31 mouse cellular contexts compared by ENCODE assay signal in the genomic region with DNA sequence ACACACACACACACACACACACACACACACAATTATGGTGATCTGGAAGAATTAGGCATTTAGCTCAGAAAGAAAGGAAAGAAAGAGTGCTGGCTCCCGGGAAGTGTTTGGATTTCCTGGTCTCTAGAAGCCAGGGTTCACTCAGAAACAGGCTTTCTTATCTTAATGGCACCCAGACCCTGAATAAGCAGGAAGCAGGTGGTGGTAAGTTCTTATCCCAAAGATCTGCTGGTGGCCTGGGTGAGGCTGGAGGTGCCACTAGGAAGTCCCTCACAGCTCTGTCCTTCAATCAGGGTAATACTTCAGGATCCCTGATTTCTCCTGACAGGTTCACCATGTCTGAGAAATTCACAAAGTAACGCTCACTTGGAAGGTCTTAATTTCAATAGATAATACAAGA. TPM values are rescaled to one million over a fixed set of nuclear protein-coding genes. Genes with fewer than 3 reads are reported as not detected.
DNase-seq lines count a peak whose midpoint lies in the region; ATAC-seq and TF ChIP-seq lines count a peak whose summit lies in the region.
"Had no signal": no experiment of that assay in that cellular context is flagged by ENCODE, and none has a peak within 500 bp of the region (broad histone marks: within the 10 kb centered on the region; RNA-seq: fewer than 3 reads in every experiment).

No protein-coding gene starts in this region.

- no peaks in the 10 kb centered on the region for H3K9me3 ChIP-seq in stomach, embryonic 15.5 days
- no peaks in the 10 kb centered on the region for H3K9me3 ChIP-seq in stomach, postnatal 0 days (ENCODE audit: control insufficient read depth, low read length)
- no peaks in the 10 kb centered on the region for H3K9me3 ChIP-seq in intestine, embryonic 16.5 days (ENCODE audit: control insufficient read depth, low read length)
- H3K9me3 ChIP-seq in midbrain, embryonic 11.5 days (ENCODE audit: control insufficient read depth, low read length): no peaks in the 10 kb centered on the region
- H3K9me3 ChIP-seq: embryonic facial prominence, embryonic 13.5 days; embryonic facial prominence, embryonic 15.5 days; forebrain, embryonic 10.5 days; forebrain, embryonic 13.5 days; forebrain, embryonic 15.5 days; G1E had no signal

- no peak for DNase-seq in stomach, postnatal 0 days (ENCODE audit: low spot score)
- DNase-seq in heart, adult 8-10 months (ENCODE audit: low spot score): no peak
- DNase-seq in adrenal gland, postnatal 14 days: no peak
- no peak for DNase-seq in midbrain, embryonic 11.5 days (ENCODE audit: low spot score, missing footprints)
- DNase-seq: adrenal gland, adult 8-10 months; adrenal gland, postnatal 25 days; B cell, adult 2 months; cerebellum, adult 11 months; cerebellum, adult 18-20 months; cerebellum, adult 8-10 months; cerebellum, adult 9-11 months; cerebellum, postnatal 14 days; cerebellum, postnatal 36 days; embryo, embryonic 11 days; forebrain, postnatal 0 days had no signal

- TF ChIP-seq EP300 in stomach, postnatal 0 days (optimal IDR thresholded peaks at IDR 0.05): no peak

- no peak overlapping the region for H3K4me3 ChIP-seq in stomach, embryonic 15.5 days (replicated peaks)
- no peak overlapping the region for H3K4me3 ChIP-seq in stomach, postnatal 0 days (ENCODE audit: low read depth, low read length)
- H3K4me3 ChIP-seq in intestine, embryonic 16.5 days (ENCODE audit: low read length): no peak overlapping the region
- H3K4me3 ChIP-seq in small intestine, adult 2 months (ENCODE audit: low read depth, low read length): no peak overlapping the region
- H3K4me3 ChIP-seq in midbrain, embryonic 11.5 days (ENCODE audit: low read depth, low read length): no peak overlapping the region
- H3K4me3 ChIP-seq: embryonic facial prominence, embryonic 13.5 days; embryonic facial prominence, embryonic 15.5 days; erythroblast, embryonic 14.5 days; forebrain, embryonic 10.5 days; forebrain, embryonic 13.5 days; forebrain, embryonic 15.5 days had no signal

- peaks cover 14% of the 10 kb centered on the region for H3K36me3 ChIP-seq in stomach, embryonic 15.5 days
- H3K36me3 ChIP-seq in stomach, postnatal 0 days (ENCODE audit: control insufficient read depth, insufficient read depth, low read length): peaks cover under 1% of the 10 kb centered on the region; the same call in 1 of the 2 replicates
- no peaks in the 10 kb centered on the region for H3K36me3 ChIP-seq in intestine, embryonic 16.5 days (ENCODE audit: control insufficient read depth, insufficient read depth, low read length)
- H3K36me3 ChIP-seq in small intestine, adult 2 months (ENCODE audit: control insufficient read depth, insufficient read depth, low read length): peaks cover 29% of the 10 kb centered on the region
- H3K36me3 ChIP-seq in midbrain, embryonic 11.5 days (ENCODE audit: control insufficient read depth, insufficient read depth, low read length): peaks cover 8% of the 10 kb centered on the region; the same call in 1 of the 2 replicates

- TF ChIP-seq POLR2A in small intestine, adult 2 months (IDR thresholded peaks at IDR 0.05; ENCODE audit: low read depth, low read length): no peak

- peak overlapping the region; percentile 40; the same call in 1 of the 2 replicates for H3K27ac ChIP-seq in stomach, embryonic 15.5 days
- no peak overlapping the region for H3K27ac ChIP-seq in stomach, postnatal 0 days (replicated peaks)
- H3K27ac ChIP-seq in intestine, embryonic 16.5 days (ENCODE audit: low read length): peak overlapping the region; percentile 70
- H3K27ac ChIP-seq in small intestine, adult 2 months (ENCODE audit: insufficient read depth, low read depth, low read length): peak overlapping the region; percentile 78
- no peak overlapping the region for H3K27ac ChIP-seq in midbrain, embryonic 11.5 days (ENCODE audit: low read depth, low read length)
- H3K27ac ChIP-seq: embryonic facial prominence, embryonic 13.5 days; embryonic facial prominence, embryonic 15.5 days; forebrain, embryonic 10.5 days; forebrain, embryonic 13.5 days; forebrain, embryonic 15.5 days had no signal

- H3K9ac ChIP-seq in stomach, embryonic 15.5 days: no peak overlapping the region
- H3K9ac ChIP-seq in stomach, postnatal 0 days (ENCODE audit: low read length): no peak overlapping the region; the same call in 1 of the 2 replicates
- no peak overlapping the region for H3K9ac ChIP-seq in intestine, embryonic 16.5 days (ENCODE audit: low read depth, low read length)
- H3K9ac ChIP-seq in midbrain, embryonic 11.5 days (ENCODE audit: low read length): no peak overlapping the region
- H3K9ac ChIP-seq: embryonic facial prominence, embryonic 13.5 days; embryonic facial prominence, embryonic 15.5 days; forebrain, embryonic 13.5 days; forebrain, embryonic 15.5 days; forebrain, postnatal 0 days had no signal

- 56% methylated on average over 2 of the region's 2 CpGs for WGBS in stomach, embryonic 15.5 days
- WGBS in stomach, postnatal 0 days: 48% methylated on average over 2 of the region's 2 CpGs
- 59% methylated on average over 2 of the region's 2 CpGs for WGBS in intestine, embryonic 16.5 days
- WGBS in small intestine, adult 2 months: 22% methylated on average over 2 of the region's 2 CpGs
- 79% methylated on average over 2 of the region's 2 CpGs for WGBS in midbrain, embryonic 11.5 days

- TF ChIP-seq CTCF in stomach, postnatal 0 days (IDR thresholded peaks at IDR 0.05; ENCODE audit: low read depth): no peak
- no peak for TF ChIP-seq CTCF in small intestine, adult 2 months (IDR thresholded peaks at IDR 0.05; ENCODE audit: extremely low read depth, insufficient read length, insufficient replicate concordance, low read depth, low read length)

- H3K4me2 ChIP-seq in stomach, embryonic 15.5 days: no peak overlapping the region
- H3K4me2 ChIP-seq in stomach, postnatal 0 days (replicated peaks; ENCODE audit: low read depth): no peak overlapping the region
- no peak overlapping the region for H3K4me2 ChIP-seq in intestine, embryonic 16.5 days (ENCODE audit: low read depth, low read length)
- no peak overlapping the region for H3K4me2 ChIP-seq in midbrain, embryonic 11.5 days
- H3K4me2 ChIP-seq: embryonic facial prominence, embryonic 13.5 days; embryonic facial prominence, embryonic 15.5 days; forebrain, embryonic 13.5 days; forebrain, embryonic 15.5 days had no signal

- no peak for ATAC-seq in stomach, embryonic 15.5 days (ENCODE audit: insufficient read depth, low FRiP score, low read depth)
- ATAC-seq in stomach, postnatal 0 days (ENCODE audit: low FRiP score, low TSS enrichment): no peak
- ATAC-seq in intestine, embryonic 16.5 days: peak; percentile 85
- no peak for ATAC-seq in midbrain, embryonic 11.5 days (ENCODE audit: low FRiP score)
- ATAC-seq: CD4-positive, CD25-positive, alpha-beta regulatory T cell, adult 4 months; forebrain, embryonic 13.5 days; forebrain, embryonic 15.5 days; forebrain, postnatal 0 days had no signal

- no peaks in the 10 kb centered on the region for H3K4me1 ChIP-seq in stomach, embryonic 15.5 days
- no peaks in the 10 kb centered on the region for H3K4me1 ChIP-seq in stomach, postnatal 0 days (replicated peaks; ENCODE audit: control insufficient read depth, insufficient read depth)
- peaks cover 3% of the 10 kb centered on the region for H3K4me1 ChIP-seq in intestine, embryonic 16.5 days (ENCODE audit: control insufficient read depth, insufficient read depth, low read length)
- H3K4me1 ChIP-seq in small intestine, adult 2 months (ENCODE audit: control insufficient read depth, insufficient read depth, insufficient read length, low read length): peaks cover 19% of the 10 kb centered on the region; the same call in 1 of the 2 replicates
- no peaks in the 10 kb centered on the region for H3K4me1 ChIP-seq in midbrain, embryonic 11.5 days (ENCODE audit: control insufficient read depth, insufficient read depth, low read length)
- H3K4me1 ChIP-seq: embryonic facial prominence, embryonic 15.5 days had no signal

- no peaks in the 10 kb centered on the region for H3K27me3 ChIP-seq in stomach, embryonic 15.5 days (replicated peaks)
- no peaks in the 10 kb centered on the region for H3K27me3 ChIP-seq in stomach, postnatal 0 days (ENCODE audit: control insufficient read depth, insufficient read depth, low read length)
- H3K27me3 ChIP-seq in intestine, embryonic 16.5 days (replicated peaks; ENCODE audit: control insufficient read depth, insufficient read depth, low read length): no peaks in the 10 kb centered on the region
- H3K27me3 ChIP-seq in small intestine, adult 2 months (ENCODE audit: control insufficient read depth, insufficient read depth, low read length): no peaks in the 10 kb centered on the region
- no peaks in the 10 kb centered on the region for H3K27me3 ChIP-seq in midbrain, embryonic 11.5 days (ENCODE audit: control insufficient read depth, insufficient read depth, low read length)
- H3K27me3 ChIP-seq: CH12.LX; embryonic facial prominence, embryonic 13.5 days; embryonic facial prominence, embryonic 15.5 days; forebrain, embryonic 13.5 days; forebrain, embryonic 15.5 days had no signal

RNA-seq across cellular contexts. Expression of a gene that starts 32.3 kb away (rescaled TPM):
- 68.4 and 76.6 TPM in 2 replicates for polyA plus RNA-seq in stomach, embryonic 15.5 days (2015; fragmentation: Nextera tagmentation; extraction: Ambion mirVana)
- polyA plus RNA-seq in stomach, postnatal 0 days (2015; fragmentation: Nextera tagmentation; extraction: Ambion mirVana): 57.1 and 59.6 TPM in 2 replicates
- 74.2 and 76.7 TPM in 2 replicates for polyA plus RNA-seq in intestine, embryonic 16.5 days (2015; fragmentation: Nextera tagmentation; extraction: Ambion mirVana)
- 1.7 and 4.0 TPM in 2 replicates for polyA plus RNA-seq in small intestine, adult 2 months (2012; rRNA removed)
- 10 to 100 TPM; 27.4 to 33.6 (median 29.4) TPM for total RNA-seq in heart, adult 8-10 months (2022)
- total RNA-seq in adrenal gland, postnatal 14 days (2021): 47.6 and 59.7 TPM in 2 replicates
- polyA plus RNA-seq in midbrain, embryonic 11.5 days (2014; fragmentation: Nextera tagmentation; extraction: Ambion mirVana): 125 and 131 TPM in 2 replicates

RNA-seq across cellular contexts. Expression of a gene that starts 44.1 kb away (rescaled TPM):
- polyA plus RNA-seq in stomach, embryonic 15.5 days (2015; fragmentation: Nextera tagmentation; extraction: Ambion mirVana): not detected in 2 replicates
- polyA plus RNA-seq in stomach, postnatal 0 days (2015; fragmentation: Nextera tagmentation; extraction: Ambion mirVana): 0.16 and 0.23 TPM in 2 replicates
- polyA plus RNA-seq in intestine, embryonic 16.5 days (2015; fragmentation: Nextera tagmentation; extraction: Ambion mirVana): not detected in 2 replicates
- polyA plus RNA-seq in small intestine, adult 2 months (2012; rRNA removed): 1.0 and 10.3 TPM in 2 replicates
- not detected for total RNA-seq in heart, adult 8-10 months (2022)
- not detected in 2 replicates for total RNA-seq in adrenal gland, postnatal 14 days (2021)
- not detected in 2 replicates for polyA plus RNA-seq in midbrain, embryonic 11.5 days (2014; fragmentation: Nextera tagmentation; extraction: Ambion mirVana)
- total RNA-seq: adrenal gland, adult 8-10 months; adrenal gland, postnatal 25 days; adrenal gland, postnatal 4 days; CH12.LX; common myeloid progenitor, adult 5-6 weeks; forebrain, postnatal 0 days; G1E had no signal
- polyA plus RNA-seq: brain, embryonic 14.5 days; CD4-positive, CD25-positive, alpha-beta regulatory T cell, adult 4 months; embryonic facial prominence, embryonic 11.5 days; embryonic facial prominence, embryonic 13.5 days; erythroblast, embryonic 14.5 days; forebrain, embryonic 10.5 days; forebrain, embryonic 13.5 days; forebrain, embryonic 15.5 days; forebrain, postnatal 0 days; G1E had no signal

RNA-seq across cellular contexts. Expression of a gene that starts 49.5 kb away (rescaled TPM):
- 0.43 and 0.48 TPM in 2 replicates for polyA plus RNA-seq in stomach, embryonic 15.5 days (2015; fragmentation: Nextera tagmentation; extraction: Ambion mirVana)
- polyA plus RNA-seq in stomach, postnatal 0 days (2015; fragmentation: Nextera tagmentation; extraction: Ambion mirVana): 0.19 and 0.27 TPM in 2 replicates
- polyA plus RNA-seq in intestine, embryonic 16.5 days (2015; fragmentation: Nextera tagmentation; extraction: Ambion mirVana): 0.22 and 0.87 TPM in 2 replicates
- polyA plus RNA-seq in small intestine, adult 2 months (2012; rRNA removed): 0.04 and 0.13 TPM in 2 replicates
- total RNA-seq in heart, adult 8-10 months (2022): under 1 TPM; 0.13 to 0.37 (median 0.25) TPM
- 1.3 and 1.7 TPM in 2 replicates for total RNA-seq in adrenal gland, postnatal 14 days (2021)
- 0.47 and 0.56 TPM in 2 replicates for polyA plus RNA-seq in midbrain, embryonic 11.5 days (2014; fragmentation: Nextera tagmentation; extraction: Ambion mirVana)
- total RNA-seq: common myeloid progenitor, adult 5-6 weeks had no signal
- polyA plus RNA-seq: G1E had no signal

RNA-seq across cellular contexts. Expression of a gene that starts 54.4 kb away (rescaled TPM):
- polyA plus RNA-seq in stomach, embryonic 15.5 days (2015; fragmentation: Nextera tagmentation; extraction: Ambion mirVana): 0.42 and 0.77 TPM in 2 replicates
- 0.28 TPM in 1 of 2 replicates, not detected in the other for polyA plus RNA-seq in stomach, postnatal 0 days (2015; fragmentation: Nextera tagmentation; extraction: Ambion mirVana)
- polyA plus RNA-seq in intestine, embryonic 16.5 days (2015; fragmentation: Nextera tagmentation; extraction: Ambion mirVana): 0.47 and 0.71 TPM in 2 replicates
- not detected in 2 replicates for polyA plus RNA-seq in small intestine, adult 2 months (2012; rRNA removed)
- total RNA-seq in heart, adult 8-10 months (2022): under 1 TPM in 1 of 4 experiments, not detected in 3; 0.47 TPM
- not detected in 2 replicates for total RNA-seq in adrenal gland, postnatal 14 days (2021)
- 1.2 and 1.3 TPM in 2 replicates for polyA plus RNA-seq in midbrain, embryonic 11.5 days (2014; fragmentation: Nextera tagmentation; extraction: Ambion mirVana)
- total RNA-seq: common myeloid progenitor, adult 5-6 weeks had no signal
- polyA plus RNA-seq: erythroblast, embryonic 14.5 days; G1E had no signal

Comparison
In these comparisons a context has a peak if more than half of its experiments do, and no peak if none do; other contexts are left out.
1. H3K27ac ChIP-seq: peak in stomach, embryonic 15.5 days (single experiment), intestine, embryonic 16.5 days (single experiment) and small intestine, adult 2 months (single experiment); none in stomach, postnatal 0 days (single experiment) and midbrain, embryonic 11.5 days (single experiment).
2. RNA of a gene that starts 32.3 kb away (polyA plus RNA-seq): 125 to 131 TPM in midbrain, embryonic 11.5 days, 74.2 to 76.7 TPM in intestine, embryonic 16.5 days, 68.4 to 76.6 TPM in stomach, embryonic 15.5 days and 57.1 to 59.6 TPM in stomach, postnatal 0 days; 1.7 to 4.0 TPM in small intestine, adult 2 months; every median in the first group is over 10 times any median in the second.